Mouse (Mus musculus) intestine, embryonic 14.5 days (tissue): Measurements from ENCODE around the gene Shank3. TPM values are rescaled to one million over a fixed set of nuclear protein-coding genes. Genes with fewer than 3 reads are reported as not detected.

ENCODE experiments used
- ATAC-seq: fragments of 200-750 bp; cut with Nextera tagmentation; replicated peaks from 2 replicates; pipeline ENCODE4 v1.8.0; 2017; ENCODE audit warnings: low read depth, moderate number of reproducible peaks, moderate TSS enrichment, moderate library complexity; ENCODE audit not compliant: low FRiP score, low TSS enrichment
- DNase-seq: peaks from one replicate; pipeline ENCODE4 v3.0.0-alpha.2; 2018; ENCODE audit warnings: low spot score
- H3K27ac ChIP-seq: fragments of 300-500 bp; sonication (generic); 2 replicates; pipeline ENCODE4 v1.5.1; 2014; ENCODE audit warnings: low read depth, mild to moderate bottlenecking, control low read depth
- H3K27me3 ChIP-seq: fragments of 300-500 bp; sonication (generic); replicated peaks from 2 replicates; pipeline ENCODE4 v1.6.1; 2014; ENCODE audit warnings: low read length, control low read depth; ENCODE audit not compliant: control insufficient read depth, insufficient read depth
- H3K36me3 ChIP-seq: fragments of 300-500 bp; sonication (generic); 2 replicates; pipeline ENCODE4 v1.6.1; 2014; ENCODE audit warnings: low read length, control low read depth; ENCODE audit not compliant: control insufficient read depth, insufficient read depth
- H3K4me1 ChIP-seq: fragments of 300-500 bp; sonication (generic); replicated peaks from 2 replicates; pipeline ENCODE4 v1.6.1; 2014; ENCODE audit warnings: low read length, control low read depth, mixed read lengths; ENCODE audit not compliant: control insufficient read depth, insufficient read depth
- H3K4me2 ChIP-seq: fragments of 300-500 bp; sonication (generic); 2 replicates; pipeline ENCODE4 v1.6.1; 2014; ENCODE audit warnings: low read length
- H3K4me3 ChIP-seq: fragments of 300-500 bp; sonication (generic); 2 replicates; pipeline ENCODE4 v1.5.1; 2014; ENCODE audit warnings: low read depth, low read length, control low read depth, mixed read lengths
- H3K9ac ChIP-seq: fragments of 300-500 bp; sonication (generic); 2 replicates; pipeline ENCODE4 v1.6.1; 2014; ENCODE audit warnings: mild to moderate bottlenecking, low read length
- H3K9me3 ChIP-seq: fragments of 300-500 bp; sonication (generic); 2 replicates; pipeline ENCODE4 v1.6.1; 2016; ENCODE audit warnings: low read length, control low read depth; ENCODE audit not compliant: control insufficient read depth
- WGBS: fragments of 180-500 bp; shearing (Covaris S2); extraction: QIAGEN DNeasy Blood & Tissue Kit; methylation state at CpG from one replicate; pipeline ENCODE4 v1.1.7; 2014; 5-methylcytosine and 5-hydroxymethylcytosine counted together
- polyA plus RNA-seq: library from polyadenylated mRNA; unstranded; fragments of >200 nt; fragmentation: Nextera tagmentation; extraction: Ambion mirVana; gene quantifications from 2 replicates; pipeline ENCODE4 v1.2.1, GENCODE M21; 2014

Shank3 gene
- polyA plus RNA-seq, 1 experiment from 2014 or later = 2.1 TPM

DNA sequence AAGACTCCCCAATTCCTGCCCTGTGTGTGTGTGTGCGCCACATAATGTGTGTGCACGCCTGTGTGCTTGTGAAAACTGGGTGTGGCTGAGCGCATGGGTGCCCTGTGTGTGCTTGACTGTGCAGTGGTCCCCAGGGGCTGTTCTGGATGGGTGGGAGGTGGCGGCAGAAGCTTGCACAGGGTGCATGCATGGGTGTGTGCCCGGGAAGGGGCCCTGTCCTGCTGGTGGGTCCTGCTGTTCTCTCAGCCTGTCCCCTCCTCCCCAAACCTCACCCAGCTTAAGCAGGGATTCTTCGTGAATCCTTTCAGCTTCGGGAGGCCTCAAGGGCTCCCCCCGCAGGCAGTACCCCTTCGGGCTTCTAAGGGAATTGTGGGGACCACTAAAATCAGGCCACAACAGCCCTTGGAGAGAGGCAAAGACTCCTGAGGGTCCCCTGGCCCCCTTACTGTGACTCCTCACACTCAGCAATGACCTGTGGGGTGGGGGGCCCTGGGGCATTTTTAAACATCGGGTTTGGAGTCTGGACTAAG is 59.8 kb downstream of the Shank3 start:
- ATAC-seq (no peak), DNase-seq (no peak)
- Histone ChIP-seq H3K27ac (no peak overlapping the region), H3K9ac (no peak overlapping the region), H3K9me3 (no peaks in the 10 kb centered on the region), H3K4me3 (no peak overlapping the region), H3K36me3 (no peaks in the 10 kb centered on the region), H3K4me1 (peaks cover 17% of the 10 kb centered on the region; the same call in 1 of the 2 replicates), H3K4me2 (no peak overlapping the region), H3K27me3 (peaks cover 36% of the 10 kb centered on the region)
- 48% methylated on average over 10 of the region's 10 CpGs for WGBS

DNA sequence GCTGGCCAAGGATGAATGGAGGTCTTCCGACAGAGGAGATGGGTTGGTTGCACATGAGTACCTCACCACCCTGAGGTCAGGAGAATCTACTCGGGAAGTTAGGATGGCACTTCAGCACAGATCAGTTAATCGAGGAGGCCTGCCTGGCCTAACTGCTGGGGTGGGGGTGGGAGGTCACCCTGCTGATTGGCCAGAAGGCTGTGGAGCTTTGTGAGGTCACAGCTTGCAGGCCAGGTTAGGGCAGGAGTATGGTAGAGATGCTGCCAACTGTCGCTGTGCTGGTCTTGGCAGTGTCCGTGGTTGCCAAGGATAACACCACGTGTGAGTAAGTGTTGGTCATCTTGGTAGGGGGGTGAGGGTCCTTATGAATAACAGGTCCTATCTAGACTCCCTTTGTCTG is 68.7 kb downstream of the Shank3 start, which contains the start of gene Acr:
Acr (plus strand) TSS at position 213 of the 400 bp plus-strand sequence.
- no peak within 1 kb of the TSS for H3K4me2 ChIP-seq
- no peaks in the 10 kb centered on the region for H3K9me3 ChIP-seq
- no peak within 1 kb of the TSS for H3K4me3 ChIP-seq
- DNase-seq (no peak), ATAC-seq (no peak)
- 83% methylated on average over 6 of the region's 6 CpGs for WGBS
- no peak within 1 kb of the TSS for H3K27ac ChIP-seq
- no peak within 1 kb of the TSS for H3K9ac ChIP-seq
- no peaks in the 10 kb centered on the region for H3K36me3 ChIP-seq
- H3K4me1 ChIP-seq = no peaks in the 10 kb centered on the region
- H3K27me3 ChIP-seq = no peaks in the 10 kb centered on the region

DNA sequence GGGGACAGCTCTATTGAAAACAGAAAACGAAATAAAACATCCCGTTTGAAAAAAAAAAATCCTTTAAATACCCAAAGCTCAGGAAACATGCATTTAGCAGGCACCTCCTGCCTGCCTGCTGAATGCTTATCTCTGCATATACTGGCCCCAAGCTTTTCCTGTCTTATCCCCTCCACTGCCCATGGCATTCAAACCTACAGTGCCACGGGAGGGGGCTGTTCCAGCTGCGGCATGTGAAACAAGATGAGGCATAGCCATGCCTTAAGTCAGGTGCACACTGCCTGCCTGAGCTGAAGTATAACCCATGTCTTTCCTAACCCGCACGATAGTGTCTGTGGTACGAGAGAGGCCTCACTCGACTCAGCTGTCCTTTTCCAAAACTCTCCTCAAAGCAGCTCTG is 72.7 kb downstream of the Shank3 start:
- Histone ChIP-seq H3K4me3 (no peak overlapping the region), H3K4me1 (no peaks in the 10 kb centered on the region), H3K4me2 (no peak overlapping the region), H3K9me3 (no peaks in the 10 kb centered on the region), H3K9ac (no peak overlapping the region), H3K27ac (no peak overlapping the region), H3K36me3 (no peaks in the 10 kb centered on the region), H3K27me3 (no peaks in the 10 kb centered on the region)
- WGBS = 74% methylated on average over 8 of the region's 8 CpGs
- DNase-seq = no peak
- ATAC-seq = no peak

DNA sequence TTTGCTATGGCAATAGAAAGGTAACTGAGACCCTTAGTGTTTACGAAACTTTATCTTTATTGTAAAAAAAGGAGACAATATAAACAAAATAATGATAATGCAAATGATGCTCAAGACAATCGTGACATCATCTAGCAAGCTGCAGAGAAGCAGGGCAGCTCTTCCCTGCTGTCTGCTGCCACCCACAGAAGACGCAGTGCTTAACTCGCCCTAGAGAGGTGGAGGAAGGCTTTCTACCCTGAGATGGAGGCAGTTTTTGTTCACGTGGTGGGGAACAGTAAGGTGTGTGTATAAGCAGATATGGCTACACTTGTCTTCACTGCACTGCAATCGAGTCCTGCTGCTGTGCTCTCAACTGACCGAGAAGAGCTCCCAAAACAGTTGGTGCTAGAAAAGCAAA is 83.1 kb downstream of the Shank3 start:
- Histone ChIP-seq H3K4me1 (no peaks in the 10 kb centered on the region), H3K27ac (no peak overlapping the region), H3K36me3 (peaks cover 18% of the 10 kb centered on the region; the same call in 1 of the 2 replicates), H3K27me3 (no peaks in the 10 kb centered on the region), H3K4me3 (no peak overlapping the region), H3K9me3 (no peaks in the 10 kb centered on the region), H3K9ac (no peak overlapping the region), H3K4me2 (no peak overlapping the region)
- no peak for DNase-seq
- WGBS = 88% methylated on average over 7 of the region's 7 CpGs
- ATAC-seq = no peak

DNA sequence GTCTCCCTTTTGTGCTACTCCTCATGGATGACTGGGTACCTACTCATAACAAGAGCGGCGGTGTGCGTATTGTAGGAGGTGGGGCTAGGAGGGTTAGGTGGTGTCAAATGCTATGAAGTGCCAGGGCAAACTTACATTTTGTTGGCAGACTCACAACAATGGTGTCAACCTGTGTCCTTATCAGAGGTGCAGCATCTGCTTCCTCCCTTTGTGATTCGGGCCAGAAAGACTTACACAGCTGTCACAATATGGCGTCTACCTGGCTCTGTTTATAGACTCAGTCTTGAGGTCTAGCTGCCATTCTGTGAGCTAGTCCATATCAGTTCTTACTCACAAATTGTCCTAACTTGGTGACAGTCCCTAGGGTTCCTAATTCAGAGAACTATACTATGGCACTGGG is 85.7 kb downstream of the Shank3 start:
- H3K4me2 ChIP-seq = no peak overlapping the region
- no peak overlapping the region for H3K4me3 ChIP-seq
- no peak for DNase-seq
- no peaks in the 10 kb centered on the region for H3K9me3 ChIP-seq
- H3K27me3 ChIP-seq = no peaks in the 10 kb centered on the region
- no peak overlapping the region for H3K27ac ChIP-seq
- H3K9ac ChIP-seq = no peak overlapping the region
- H3K4me1 ChIP-seq = no peaks in the 10 kb centered on the region
- WGBS = 89% methylated on average over 5 of the region's 5 CpGs
- peaks cover 22% of the 10 kb centered on the region for H3K36me3 ChIP-seq
- ATAC-seq = no peak

DNA sequence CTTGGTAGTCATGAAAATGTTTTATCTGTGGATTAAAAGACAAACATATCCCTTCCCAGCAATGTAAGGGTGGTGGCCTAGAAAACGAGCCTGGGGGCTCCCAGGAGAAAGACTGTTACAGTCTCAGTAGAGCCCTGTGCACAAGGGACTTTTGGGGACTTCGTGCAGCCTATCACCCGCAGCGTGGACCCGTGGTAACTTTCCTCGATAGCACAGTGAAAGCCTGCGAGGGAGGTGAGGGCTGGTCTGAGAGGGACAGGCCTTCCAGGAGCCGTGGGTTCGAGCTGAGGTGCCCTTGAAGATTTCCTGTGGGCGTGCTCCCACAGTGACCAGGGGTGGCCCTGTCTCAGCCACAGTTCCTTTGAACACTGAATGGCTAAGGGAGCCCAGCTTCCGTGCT is 86.2 kb downstream of the Shank3 start:
- Histone ChIP-seq H3K27me3 (no peaks in the 10 kb centered on the region), H3K9me3 (no peaks in the 10 kb centered on the region), H3K27ac (no peak overlapping the region), H3K9ac (no peak overlapping the region), H3K4me1 (no peaks in the 10 kb centered on the region; the same call in 1 of the 2 replicates), H3K4me3 (no peak overlapping the region), H3K36me3 (peaks cover 22% of the 10 kb centered on the region), H3K4me2 (no peak overlapping the region)
- no peak for DNase-seq
- ATAC-seq = no peak
- WGBS = 86% methylated on average over 11 of the region's 11 CpGs

DNA sequence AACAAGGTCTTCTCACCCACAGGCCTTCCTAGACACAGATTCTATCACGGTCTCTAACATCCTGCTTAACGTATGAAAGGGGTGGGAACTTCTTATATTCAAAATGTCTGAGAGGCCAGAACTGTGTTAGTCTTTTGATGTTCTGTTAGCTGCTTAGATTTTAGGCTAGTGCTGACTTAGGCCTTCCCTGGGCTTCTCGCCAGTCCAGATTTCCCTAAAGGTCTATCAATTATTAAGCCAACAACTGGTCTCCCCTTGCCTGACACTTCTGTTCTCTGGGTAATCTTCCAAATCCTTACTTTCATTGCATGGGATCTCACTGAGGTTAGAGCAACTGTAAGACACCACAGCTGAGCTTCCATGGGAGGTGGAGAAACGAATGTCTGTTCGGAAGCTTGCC is 89.7 kb downstream of the Shank3 start:
- Histone ChIP-seq H3K9ac (no peak overlapping the region), H3K27ac (no peak overlapping the region), H3K4me3 (no peak overlapping the region), H3K36me3 (peaks cover 19% of the 10 kb centered on the region), H3K4me2 (no peak overlapping the region), H3K27me3 (no peaks in the 10 kb centered on the region), H3K9me3 (no peaks in the 10 kb centered on the region), H3K4me1 (peaks cover 5% of the 10 kb centered on the region; the same call in 1 of the 2 replicates)
- ATAC-seq = no peak
- WGBS = 85% methylated on average over 5 of the region's 5 CpGs
- no peak for DNase-seq

DNA sequence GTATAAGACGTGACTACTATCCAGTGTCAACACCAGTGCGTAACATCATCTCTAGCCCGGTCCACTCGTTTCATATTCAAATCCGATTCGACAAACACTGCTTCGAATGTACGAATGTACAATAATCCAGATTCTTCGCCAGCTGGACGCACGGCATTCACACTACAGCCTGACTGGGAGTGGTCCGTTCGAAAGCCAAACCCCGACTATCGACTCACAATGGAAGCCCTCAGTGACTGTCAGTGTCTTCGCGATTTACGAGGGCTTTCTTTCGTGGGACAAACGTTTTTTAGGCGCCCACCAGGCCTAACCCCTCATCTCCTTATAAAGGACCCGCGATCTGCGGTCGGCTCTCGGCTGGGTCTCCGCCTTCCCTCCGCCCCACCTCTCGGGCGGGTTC is 91.9 kb downstream of the Shank3 start:
- no peak for DNase-seq

More for the DNA sequence above, 91.9 kb downstream of the Shank3 start:
- Histone ChIP-seq H3K27me3 (no peaks in the 10 kb centered on the region), H3K9ac (peak overlapping the region; percentile 57), H3K36me3 (peaks cover 13% of the 10 kb centered on the region), H3K4me1 (peaks cover 5% of the 10 kb centered on the region; the same call in 1 of the 2 replicates), H3K9me3 (no peaks in the 10 kb centered on the region), H3K27ac (no peak overlapping the region), H3K4me3 (peak overlapping the region; percentile 79), H3K4me2 (peak overlapping the region; percentile 82)
- 2% methylated on average over 30 of the region's 30 CpGs for WGBS
- peak; percentile 53 for ATAC-seq
